11 mouse cellular contexts compared by ENCODE assay signal in genomic region chr8:23360850-23361274, GRCm38 (mm10).
DNase-seq lines count a peak whose midpoint lies in the region; ATAC-seq lines count a peak whose summit lies in the region.
"Had no signal": no experiment of that assay in that cellular context is flagged by ENCODE, and none has a peak within 500 bp of the region (broad histone marks: within the 10 kb centered on the region; RNA-seq: fewer than 3 reads in every experiment).

No protein-coding gene starts in this region.

- no peaks in the 10 kb centered on the region for H3K36me3 ChIP-seq in heart, embryonic 12.5 days
- H3K36me3 ChIP-seq in forebrain, embryonic 12.5 days (replicated peaks) = no peaks in the 10 kb centered on the region
- H3K36me3 ChIP-seq in limb, embryonic 12.5 days = no peaks in the 10 kb centered on the region
- H3K36me3 ChIP-seq in neural tube, embryonic 15.5 days = no peaks in the 10 kb centered on the region
- H3K36me3 ChIP-seq: liver, embryonic 15.5 days had no signal

- peaks cover 5% of the 10 kb centered on the region for H3K4me1 ChIP-seq in heart, embryonic 12.5 days (replicated peaks)
- H3K4me1 ChIP-seq in forebrain, embryonic 12.5 days = peaks cover 9% of the 10 kb centered on the region
- no peaks in the 10 kb centered on the region for H3K4me1 ChIP-seq in limb, embryonic 12.5 days (replicated peaks)
- H3K4me1 ChIP-seq in neural tube, embryonic 15.5 days = peaks cover 4% of the 10 kb centered on the region; the same call in 1 of the 2 replicates
- H3K4me1 ChIP-seq: liver, embryonic 15.5 days had no signal

- WGBS in heart, embryonic 12.5 days = 9% methylated on average over 9 of the region's 9 CpGs
- WGBS in forebrain, embryonic 12.5 days = 3% methylated on average over 9 of the region's 9 CpGs
- WGBS in limb, embryonic 12.5 days = 25% methylated on average over 9 of the region's 9 CpGs
- WGBS in neural tube, embryonic 15.5 days = 7% methylated on average over 9 of the region's 9 CpGs

- DNase-seq in heart, adult 8-10 months (ENCODE audit: low spot score) = no peak
- no peak for DNase-seq in right cerebral cortex, adult 18-20 months
- DNase-seq in urinary bladder, postnatal 4 days (ENCODE audit: low spot score in 2 of 2) = no peak
- no peak for DNase-seq in left cerebral cortex, adult 8-10 months (ENCODE audit: low spot score in 2 of 2)
- DNase-seq: cerebellum, adult 11 months; layer of hippocampus, adult 9-11 months had no signal

- peaks cover 8% of the 10 kb centered on the region; the same call in 1 of the 2 replicates for H3K9me3 ChIP-seq in heart, embryonic 12.5 days (replicated peaks)
- peaks cover 11% of the 10 kb centered on the region for H3K9me3 ChIP-seq in forebrain, embryonic 12.5 days
- peaks cover 15% of the 10 kb centered on the region for H3K9me3 ChIP-seq in limb, embryonic 12.5 days
- H3K9me3 ChIP-seq in neural tube, embryonic 15.5 days (replicated peaks) = peaks cover 6% of the 10 kb centered on the region; the same call in 1 of the 2 replicates
- H3K9me3 ChIP-seq: liver, embryonic 15.5 days had no signal

- H3K4me3 ChIP-seq in heart, embryonic 12.5 days = no peak overlapping the region
- H3K4me3 ChIP-seq in forebrain, embryonic 12.5 days (replicated peaks) = no peak overlapping the region
- H3K4me3 ChIP-seq in limb, embryonic 12.5 days (replicated peaks) = no peak overlapping the region
- no peak overlapping the region for H3K4me3 ChIP-seq in neural tube, embryonic 15.5 days (replicated peaks)
- H3K4me3 ChIP-seq: liver, embryonic 15.5 days had no signal

- H3K4me2 ChIP-seq in heart, embryonic 12.5 days = peak overlapping the region; percentile 46
- peak overlapping the region; percentile 30 for H3K4me2 ChIP-seq in forebrain, embryonic 12.5 days
- no peak overlapping the region for H3K4me2 ChIP-seq in limb, embryonic 12.5 days
- no peak overlapping the region for H3K4me2 ChIP-seq in neural tube, embryonic 15.5 days
- H3K4me2 ChIP-seq: liver, embryonic 15.5 days had no signal

- no peaks in the 10 kb centered on the region for H3K27me3 ChIP-seq in heart, embryonic 12.5 days (replicated peaks)
- H3K27me3 ChIP-seq in forebrain, embryonic 12.5 days = no peaks in the 10 kb centered on the region
- H3K27me3 ChIP-seq in limb, embryonic 12.5 days = no peaks in the 10 kb centered on the region
- no peaks in the 10 kb centered on the region for H3K27me3 ChIP-seq in neural tube, embryonic 15.5 days (replicated peaks)
- H3K27me3 ChIP-seq: liver, embryonic 15.5 days had no signal

- no peak; the same call in 1 of the 2 replicates for ATAC-seq in heart, embryonic 12.5 days (ENCODE audit: insufficient number of reproducible peaks, low FRiP score)
- ATAC-seq in forebrain, embryonic 12.5 days (ENCODE audit: low FRiP score) = peak; percentile 95
- ATAC-seq in limb, embryonic 12.5 days (ENCODE audit: insufficient number of reproducible peaks, insufficient read depth, low FRiP score, low TSS enrichment, low read depth) = no peak
- ATAC-seq in neural tube, embryonic 15.5 days (ENCODE audit: low FRiP score) = peak; percentile 55

- H3K27ac ChIP-seq in heart, embryonic 12.5 days (ENCODE audit: poor library complexity, severe bottlenecking) = peak overlapping the region; percentile 90
- peak overlapping the region; percentile 89 for H3K27ac ChIP-seq in forebrain, embryonic 12.5 days
- 0 out of 2 replicates have a peak overlapping the region, but pooled peaks have one; percentile 29 for H3K27ac ChIP-seq in limb, embryonic 12.5 days
- H3K27ac ChIP-seq in neural tube, embryonic 15.5 days (replicated peaks) = peak overlapping the region; percentile 45
- H3K27ac ChIP-seq: liver, embryonic 15.5 days had no signal

- H3K9ac ChIP-seq in heart, embryonic 12.5 days = peak overlapping the region; percentile 52; the same call in 1 of the 2 replicates
- no peak overlapping the region for H3K9ac ChIP-seq in forebrain, embryonic 12.5 days
- 0 out of 2 replicates have a peak overlapping the region, but pooled peaks have one; percentile 8 for H3K9ac ChIP-seq in limb, embryonic 12.5 days (replicated peaks)
- H3K9ac ChIP-seq in neural tube, embryonic 15.5 days (replicated peaks) = 0 out of 2 replicates have a peak overlapping the region, but pooled peaks have one; percentile 10
- H3K9ac ChIP-seq: liver, embryonic 15.5 days had no signal

Comparison
In these comparisons a context has a peak if more than half of its experiments do, and no peak if none do; other contexts are left out.
1. ATAC-seq: peak in forebrain, embryonic 12.5 days (single experiment) and neural tube, embryonic 15.5 days (single experiment); none in heart, embryonic 12.5 days (single experiment) and limb, embryonic 12.5 days (single experiment).
2. H3K27ac ChIP-seq: peak in every context shown above with its lines; median percentile 90 in heart, embryonic 12.5 days; 89 in forebrain, embryonic 12.5 days; 45 in neural tube, embryonic 15.5 days; 29 in limb, embryonic 12.5 days.
3. H3K4me2 ChIP-seq: peak in heart, embryonic 12.5 days (single experiment) and forebrain, embryonic 12.5 days (single experiment); none in limb, embryonic 12.5 days (single experiment) and neural tube, embryonic 15.5 days (single experiment).